Mouse (Mus musculus) C2C12 (cell line): ENCODE results near the gene Mroh7. TPM values are rescaled to one million over a fixed set of nuclear protein-coding genes. Genes with fewer than 3 reads are reported as not detected.
A peak's percentile ranks its signal among the peaks of the same experiment; 100 is the strongest.

ENCODE experiments used
- H3K27me3 ChIP-seq: one replicate; pipeline ENCODE4 v1.6.1; 2011; ENCODE audit not compliant: control insufficient read depth, insufficient read depth, insufficient read length
- H3K36me3 ChIP-seq: one replicate; pipeline ENCODE4 v1.6.1; 2011; ENCODE audit not compliant: control insufficient read depth, insufficient read depth
- H3K4me3 ChIP-seq: one replicate; pipeline ENCODE4 v1.5.1; 2011; ENCODE audit warnings: mild to moderate bottlenecking, control low read depth; ENCODE audit not compliant: poor library complexity, insufficient read depth, severe bottlenecking
- H3K79me2 ChIP-seq: one replicate; pipeline ENCODE4 v1.6.1; 2011; ENCODE audit not compliant: control insufficient read depth, insufficient read depth
- H3K79me3 ChIP-seq: one replicate; pipeline ENCODE4 v1.6.1; 2011; ENCODE audit warnings: low read depth, control low read depth
- H3ac ChIP-seq: one replicate; pipeline ENCODE3; 2011; ENCODE audit warnings: low read depth; ENCODE audit not compliant: control insufficient read depth, insufficient read length
- CEBPB ChIP-seq: IDR thresholded peaks from one replicate; pipeline ENCODE4 v1.6.1; 2011; ENCODE audit warnings: low read depth, mild to moderate bottlenecking, control low read depth, moderate library complexity
- CTCF ChIP-seq: IDR thresholded peaks from one replicate; pipeline ENCODE4 v1.5.1; 2011; ENCODE audit not compliant: control insufficient read depth, insufficient read depth, insufficient read length
- FOSL1 ChIP-seq: IDR thresholded peaks from one replicate; pipeline ENCODE4 v1.8.0; 2011; ENCODE audit warnings: mild to moderate bottlenecking, low read length; ENCODE audit not compliant: poor library complexity, insufficient read depth, severe bottlenecking
- MAX ChIP-seq: IDR thresholded peaks from one replicate; pipeline ENCODE4 v1.6.1; 2011; ENCODE audit warnings: mild to moderate bottlenecking, control low read depth
- MYOD1 ChIP-seq: IDR thresholded peaks from one replicate; pipeline ENCODE4 v1.6.1; 2011; ENCODE audit warnings: low read depth; ENCODE audit not compliant: control insufficient read depth, insufficient read length
- MYOG ChIP-seq: IDR thresholded peaks from one replicate; pipeline ENCODE4 v1.6.1; 2011; ENCODE audit not compliant: control insufficient read depth, insufficient read length; ENCODE audit errors: extremely low read depth
- USF1 ChIP-seq: IDR thresholded peaks from one replicate; pipeline ENCODE4 v1.6.1; 2011; ENCODE audit warnings: low read depth, mild to moderate bottlenecking, control low read depth, moderate library complexity
- polyA plus RNA-seq: library from polyadenylated mRNA; unstranded; fragments of >200 nt; fragmentation: generic; extraction: Trizol; gene quantifications from one replicate; pipeline ENCODE4 v1.2.1, GENCODE M21; 2012; ENCODE audit warnings: missing spikeins

The Mroh7 gene
- polyA plus RNA-seq, 1 experiment: not detected

DNA sequence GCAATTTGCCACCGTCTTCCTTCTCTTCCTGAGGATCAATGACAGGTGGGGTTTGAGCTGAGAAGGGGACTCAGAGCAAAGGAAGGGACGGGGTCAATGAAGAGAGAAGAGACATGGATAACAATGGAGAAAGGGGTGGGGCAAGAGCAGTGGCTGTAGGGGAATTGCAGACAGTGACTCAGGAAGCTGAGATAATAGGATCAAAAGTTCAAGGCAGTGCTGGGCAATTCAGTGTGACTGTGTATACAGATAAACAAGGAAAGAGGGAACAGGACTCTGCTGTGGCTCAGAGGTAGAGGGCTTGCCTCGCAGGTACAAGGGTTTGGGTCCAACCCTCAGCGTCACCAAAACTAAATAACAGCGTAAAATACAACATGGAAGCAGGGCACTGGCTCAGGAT, 22.8 kb downstream of the Mroh7 start:
- H3K36me3 ChIP-seq: no peaks in the 10 kb centered on the region
- no peaks in the 10 kb centered on the region for H3K79me3 ChIP-seq
- H3K27me3 ChIP-seq: peaks cover 46% of the 10 kb centered on the region
- H3K4me3 ChIP-seq: no peak overlapping the region
- H3K79me2 ChIP-seq: no peaks in the 10 kb centered on the region
- no peak for TF ChIP-seq MAX
- no peak for TF ChIP-seq MYOG
- TF ChIP-seq CEBPB: no peak
- no peak for TF ChIP-seq FOSL1
- no peak for TF ChIP-seq CTCF
- no peak for TF ChIP-seq MYOD1
- peak overlapping the region; percentile 4 for H3ac ChIP-seq

DNA sequence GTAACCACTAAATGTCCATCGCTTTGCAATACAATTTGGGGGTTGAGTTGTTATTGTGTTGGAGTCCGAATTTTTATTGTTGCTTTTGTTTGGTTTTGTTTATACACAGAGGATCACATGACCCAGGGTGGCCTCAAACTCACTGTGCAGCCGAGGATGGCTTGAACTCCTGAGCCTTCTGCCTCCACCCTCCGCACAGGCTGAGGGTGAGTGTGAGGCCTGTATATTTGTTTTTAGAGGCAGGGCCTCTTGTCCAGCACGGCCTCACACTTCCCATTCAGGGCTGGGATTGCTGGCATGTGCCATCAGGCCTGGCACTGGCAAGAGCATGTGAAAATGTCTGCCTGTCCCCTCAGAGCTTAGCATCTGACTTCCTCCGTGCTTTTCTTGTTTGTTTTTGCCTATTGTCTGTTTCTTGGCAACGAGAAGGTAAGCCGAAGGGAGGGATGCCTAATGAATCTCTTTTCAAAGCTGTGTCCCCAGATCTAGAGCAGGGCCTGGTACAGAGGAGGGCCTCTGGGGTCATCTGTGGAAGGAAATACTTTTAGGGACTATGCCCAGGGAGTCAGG, 25.5 kb downstream of the Mroh7 start:
- TF ChIP-seq CEBPB: no peak
- no peak for TF ChIP-seq MYOG
- no peak for TF ChIP-seq MAX
- TF ChIP-seq CTCF: no peak
- no peak for TF ChIP-seq FOSL1
- TF ChIP-seq MYOD1: no peak
- TF ChIP-seq USF1: no peak
- Histone ChIP-seq H3K4me3 (no peak overlapping the region), H3K36me3 (no peaks in the 10 kb centered on the region), H3K27me3 (peaks cover 44% of the 10 kb centered on the region), H3K79me2 (no peaks in the 10 kb centered on the region), H3K79me3 (no peaks in the 10 kb centered on the region), H3ac (no peak overlapping the region)

DNA sequence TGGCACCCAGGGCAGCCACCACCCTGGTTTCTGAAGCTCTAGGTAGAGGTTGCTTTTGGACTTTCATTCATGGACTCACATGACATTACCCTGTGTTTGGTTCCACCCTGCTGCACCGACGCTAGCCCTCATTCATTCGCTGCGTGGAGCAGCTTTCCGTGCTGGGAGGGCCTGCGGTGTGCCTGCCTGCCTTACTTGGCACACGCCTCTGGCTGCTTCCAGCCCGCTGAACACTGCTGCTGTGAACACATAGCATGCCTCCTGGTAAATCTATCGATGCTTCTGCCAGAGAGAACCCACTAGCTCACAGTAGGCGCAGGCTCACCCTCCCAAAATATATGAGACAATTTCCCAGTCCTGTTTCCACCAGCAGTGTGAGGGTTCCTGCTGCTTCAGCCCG, 26.3 kb downstream of the Mroh7 start:
- H3K79me3 ChIP-seq: no peaks in the 10 kb centered on the region

DNA sequence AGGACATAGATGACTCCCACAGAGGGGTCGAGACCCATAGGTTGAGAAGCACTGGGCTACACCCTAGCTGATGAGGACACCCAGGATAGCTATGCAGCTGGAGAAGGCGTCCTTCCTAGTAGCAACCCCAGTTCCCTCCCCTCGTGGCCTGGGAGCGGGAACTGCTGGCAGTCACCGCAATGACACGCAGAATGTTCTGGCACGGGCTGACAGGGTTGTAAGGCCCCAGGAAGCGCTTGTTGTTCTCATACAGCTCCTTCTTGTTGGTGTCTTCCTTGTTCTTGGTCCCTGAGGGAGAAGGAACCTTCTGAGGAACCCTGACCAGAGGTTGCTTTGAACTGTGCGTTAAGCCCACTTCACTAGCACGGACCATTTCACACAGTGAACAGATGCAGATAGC, 26.8 kb downstream of the Mroh7 start:
- TF ChIP-seq MYOG: no peak
- no peak for TF ChIP-seq MAX
- no peak for TF ChIP-seq USF1
- no peak for TF ChIP-seq FOSL1
- no peak for TF ChIP-seq MYOD1
- no peak for TF ChIP-seq CTCF
- no peak for TF ChIP-seq CEBPB
- H3K4me3 ChIP-seq: no peak overlapping the region
- no peaks in the 10 kb centered on the region for H3K79me2 ChIP-seq
- H3K79me3 ChIP-seq: no peaks in the 10 kb centered on the region
- H3ac ChIP-seq: no peak overlapping the region
- peaks cover 36% of the 10 kb centered on the region for H3K27me3 ChIP-seq
- no peaks in the 10 kb centered on the region for H3K36me3 ChIP-seq

More for the DNA sequence above, 26.3 kb downstream of the Mroh7 start:
- Histone ChIP-seq H3K36me3 (no peaks in the 10 kb centered on the region), H3K4me3 (no peak overlapping the region), H3K79me2 (no peaks in the 10 kb centered on the region), H3K27me3 (peaks cover 37% of the 10 kb centered on the region), H3ac (no peak overlapping the region)
- TF ChIP-seq MAX: no peak
- TF ChIP-seq MYOD1: no peak
- no peak for TF ChIP-seq CEBPB
- no peak for TF ChIP-seq CTCF
- no peak for TF ChIP-seq MYOG
- TF ChIP-seq USF1: no peak

DNA sequence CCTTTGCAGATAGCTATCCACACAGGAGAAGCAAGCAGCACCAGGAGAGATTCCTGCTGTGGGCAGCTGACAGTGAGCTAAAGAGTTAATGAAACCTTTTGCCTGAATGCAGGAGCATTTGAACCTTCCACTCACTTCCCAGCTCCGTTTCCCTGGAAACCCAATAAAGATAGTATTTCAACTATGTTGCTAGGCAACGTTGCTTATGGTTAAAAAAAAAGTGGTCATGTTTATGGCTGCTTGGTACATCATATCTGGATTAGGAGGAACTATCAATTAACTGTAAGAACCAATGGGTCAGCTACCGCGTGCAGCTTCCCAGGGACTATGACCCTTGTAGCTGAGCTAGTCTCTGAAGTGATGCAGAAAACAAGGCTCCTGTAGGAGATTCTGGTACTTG, 29.9 kb downstream of the Mroh7 start:
- H3ac ChIP-seq: no peak overlapping the region
- peaks cover 47% of the 10 kb centered on the region for H3K27me3 ChIP-seq
- H3K36me3 ChIP-seq: no peaks in the 10 kb centered on the region
- TF ChIP-seq MYOD1 (no peak), MYOG (no peak), CEBPB (no peak), MAX (no peak), USF1 (no peak), FOSL1 (no peak), CTCF (no peak)
- no peak overlapping the region for H3K4me3 ChIP-seq
- H3K79me3 ChIP-seq: no peaks in the 10 kb centered on the region
- no peaks in the 10 kb centered on the region for H3K79me2 ChIP-seq

DNA sequence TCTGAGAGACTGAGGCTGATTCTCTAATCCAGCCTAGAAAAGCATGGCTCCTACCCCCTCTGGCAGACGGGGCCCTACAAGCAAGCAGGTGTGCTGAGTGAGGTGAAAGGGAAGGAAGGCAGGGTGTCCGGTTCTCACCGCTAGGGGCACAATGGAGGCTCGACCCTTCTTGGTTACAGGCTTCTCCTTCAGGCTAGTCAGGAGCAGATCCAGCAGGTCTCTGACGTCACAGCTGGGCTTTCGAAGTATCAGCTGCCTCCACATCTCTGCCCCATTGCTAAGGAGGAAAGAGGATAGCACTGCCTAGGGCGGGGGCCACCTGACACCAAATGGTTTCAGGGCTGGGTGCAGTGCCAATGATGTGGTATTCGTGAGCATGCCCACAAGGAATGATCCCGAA, 30.7 kb downstream of the Mroh7 start:
- no peak overlapping the region for H3K4me3 ChIP-seq
- no peaks in the 10 kb centered on the region for H3K79me2 ChIP-seq
- TF ChIP-seq CEBPB (no peak), CTCF (peak; percentile 53), MAX (no peak)
- no peak overlapping the region for H3ac ChIP-seq
- no peaks in the 10 kb centered on the region for H3K79me3 ChIP-seq
- peaks cover 50% of the 10 kb centered on the region for H3K27me3 ChIP-seq
- no peaks in the 10 kb centered on the region for H3K36me3 ChIP-seq
